Mouse (Mus musculus) spleen, adult 12 weeks (tissue): ENCODE data around the gene Rarres2.
A peak's percentile ranks its signal among the peaks of the same experiment; 100 is the strongest.

ENCODE experiments used
- DNase-seq: peaks from one replicate; pipeline ENCODE4 v3.0.0; 2022; ENCODE audit warnings: low spot score

Gene Rarres2

DNA sequence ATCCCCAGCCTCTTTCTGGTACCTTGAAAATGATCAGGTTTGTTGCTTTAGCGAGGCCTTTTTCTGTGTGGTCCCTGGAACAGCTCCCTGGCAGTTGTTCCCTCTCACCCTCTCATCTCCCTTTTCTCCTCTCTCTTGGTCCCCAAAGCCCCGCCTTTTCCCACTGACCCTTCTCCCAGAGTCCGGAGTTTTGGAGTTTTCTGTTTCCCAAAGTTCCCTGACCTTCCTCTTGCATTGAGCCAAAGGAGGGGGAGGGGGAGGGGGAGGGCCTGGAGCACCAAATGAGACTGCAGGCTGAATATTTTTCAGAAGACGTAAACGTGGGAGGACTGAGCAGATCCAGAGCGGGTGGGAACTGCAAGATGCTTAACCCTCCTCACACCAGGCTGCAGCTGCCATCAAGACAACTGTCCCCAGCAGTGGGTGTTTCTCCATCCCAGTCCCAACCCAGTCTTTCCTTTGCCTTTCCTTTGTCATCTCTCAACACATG is at the start of gene Rarres2:
Gene Rarres2 (minus strand): TSS at position 218 of the 490 bp plus-strand sequence.
- no peak for DNase-seq

DNA sequence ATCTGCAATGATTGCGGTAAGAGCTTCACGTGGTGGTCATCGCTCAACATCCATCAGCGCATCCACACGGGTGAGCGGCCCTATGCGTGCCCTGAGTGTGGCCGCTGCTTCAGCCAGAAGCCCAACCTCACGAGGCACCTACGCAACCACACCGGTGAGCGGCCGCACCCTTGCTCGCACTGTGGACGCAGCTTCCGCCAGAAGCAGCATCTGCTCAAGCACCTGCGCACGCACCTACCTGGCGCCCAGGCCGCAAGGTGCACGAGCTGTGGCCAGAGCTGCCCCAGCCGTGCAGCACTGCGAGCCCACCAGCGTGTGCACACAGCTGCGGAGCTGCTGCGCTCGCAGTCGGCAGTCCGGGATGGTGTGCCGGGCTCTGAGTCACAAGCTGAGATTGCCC is 47.4 kb upstream of the Rarres2 start:
- no peak for DNase-seq

DNA sequence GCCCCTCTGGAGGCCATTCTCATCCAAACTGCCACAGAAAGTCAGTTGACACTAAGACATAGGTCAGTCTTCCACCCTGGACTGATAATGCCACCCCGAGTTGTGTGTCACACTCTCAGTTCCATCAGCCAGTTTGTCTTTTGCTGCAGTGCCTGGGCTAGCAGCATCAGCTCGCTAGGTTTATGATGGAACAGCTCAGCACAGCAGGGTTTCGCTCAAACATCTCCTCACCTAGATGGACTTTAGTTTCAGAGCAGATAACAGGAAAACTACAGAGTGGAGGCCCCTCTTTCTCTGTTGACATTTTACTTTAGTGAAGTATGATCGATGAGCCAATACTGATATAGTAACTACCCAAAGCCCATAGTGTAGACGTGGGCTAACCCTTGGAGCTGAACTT is 42.2 kb upstream of the Rarres2 start:
- no peak for DNase-seq

DNA sequence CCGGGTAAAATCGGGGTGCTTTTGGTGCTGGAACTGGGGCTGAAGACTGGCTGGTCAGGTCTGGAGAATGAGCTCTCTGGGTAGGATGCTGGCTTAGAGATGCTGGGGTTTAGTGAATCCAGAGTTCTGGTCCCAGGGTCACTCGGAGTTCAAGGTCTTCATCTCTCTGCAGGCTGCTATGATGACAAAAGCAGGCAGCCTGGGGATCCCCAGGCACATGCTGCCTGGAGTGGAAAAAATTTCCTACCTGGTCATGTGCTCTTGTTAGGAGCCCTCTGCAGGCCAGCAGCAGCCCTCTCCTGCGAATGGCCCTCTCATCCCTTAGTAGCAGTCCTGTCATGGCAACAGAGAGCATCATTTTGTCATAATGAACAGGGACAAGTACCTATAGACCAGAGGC is 40.9 kb upstream of the Rarres2 start:
- DNase-seq, result no peak

DNA sequence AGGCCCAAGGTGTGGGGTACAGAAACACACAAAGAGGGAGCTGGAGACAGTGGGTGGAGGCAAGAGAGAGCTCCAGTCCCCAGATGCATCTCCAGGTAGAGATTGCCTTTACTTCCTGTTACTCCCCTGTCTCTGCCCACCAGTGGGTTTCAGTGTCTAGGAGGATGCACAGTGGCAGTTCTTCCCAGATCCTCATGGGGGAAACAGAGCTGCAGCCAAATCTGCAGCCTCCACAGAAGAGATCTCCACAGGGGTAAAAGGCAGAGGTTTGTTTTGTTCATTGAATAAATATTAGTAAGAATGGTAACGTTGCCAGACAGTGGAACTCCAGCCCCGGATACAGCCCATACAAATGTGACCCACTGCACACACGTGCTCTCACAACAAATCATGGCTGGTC is 38.1 kb upstream of the Rarres2 start:
- no peak for DNase-seq

DNA sequence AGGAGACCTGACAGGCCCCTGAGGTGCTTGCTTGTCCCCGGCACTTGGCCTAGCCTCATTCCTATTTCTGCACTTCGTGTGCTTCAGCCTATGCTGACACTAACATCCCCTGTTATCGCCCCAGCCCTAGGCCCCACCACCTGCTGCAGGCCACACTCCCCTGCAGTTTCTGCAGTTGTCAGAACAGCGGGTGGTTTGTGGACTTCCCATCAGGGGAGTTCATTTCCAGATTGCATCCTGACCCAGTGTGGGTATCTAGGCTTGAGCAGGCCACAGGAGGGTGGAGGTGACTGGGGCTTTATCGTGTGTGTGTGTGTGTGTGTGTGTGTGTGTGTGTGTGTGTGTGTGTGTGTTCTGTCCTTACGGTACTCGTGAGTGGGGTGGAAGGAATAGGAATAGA is 36.9 kb upstream of the Rarres2 start:
- no peak for DNase-seq

DNA sequence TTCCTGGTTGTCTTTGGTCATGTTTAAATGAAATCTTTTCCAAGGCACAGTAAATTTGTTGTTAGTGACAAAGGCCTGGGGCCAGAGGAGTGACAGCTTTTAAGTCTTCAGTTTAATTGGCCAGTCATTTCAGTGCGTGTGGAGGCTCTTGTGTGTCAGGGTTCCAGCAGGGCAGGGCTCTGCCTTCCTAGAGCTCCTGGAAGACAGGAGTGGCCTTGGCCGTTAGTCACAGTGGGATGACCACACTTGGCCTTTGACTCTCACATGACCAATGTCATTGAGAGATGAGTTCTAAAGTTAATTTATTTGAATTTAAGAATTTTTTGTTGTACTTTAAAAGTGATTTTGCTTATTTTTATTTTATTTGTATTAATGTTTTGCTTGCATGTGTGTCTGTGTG is 35.5 kb upstream of the Rarres2 start:
- DNase-seq, result no peak

DNA sequence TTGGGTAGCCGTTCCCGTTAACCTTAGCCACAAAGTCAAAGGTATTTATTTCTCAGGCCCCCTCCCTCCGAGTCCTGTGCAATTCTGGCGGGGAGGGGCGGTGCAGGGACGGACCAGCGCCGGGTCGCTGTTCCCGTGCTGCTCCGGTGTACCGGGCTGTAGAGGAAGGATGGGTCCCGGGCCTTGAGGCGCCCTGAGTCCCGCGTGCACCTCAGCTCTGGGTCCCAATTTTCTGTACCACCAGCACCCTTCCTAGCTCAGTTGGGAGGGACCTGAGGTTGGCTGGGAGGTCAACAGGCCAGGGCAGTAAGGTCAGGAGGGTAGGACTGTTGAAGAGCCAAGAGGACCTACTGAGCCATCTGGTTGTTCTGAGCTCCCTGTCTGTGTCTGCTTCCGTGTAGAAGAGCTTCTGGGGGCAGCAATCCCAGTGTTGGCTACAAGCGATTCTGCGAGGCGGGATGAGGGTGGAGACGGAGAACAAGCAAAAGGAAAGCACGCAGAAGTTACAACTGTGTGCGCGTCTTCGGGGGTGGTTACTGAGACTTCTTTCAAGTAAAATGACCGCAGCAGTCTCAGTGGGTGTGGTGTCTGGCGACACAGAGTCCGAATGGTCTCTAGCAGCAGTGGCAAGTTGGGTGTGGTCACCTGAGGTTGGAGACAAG is 29.6 kb upstream of the Rarres2 start:
- no peak for DNase-seq

DNA sequence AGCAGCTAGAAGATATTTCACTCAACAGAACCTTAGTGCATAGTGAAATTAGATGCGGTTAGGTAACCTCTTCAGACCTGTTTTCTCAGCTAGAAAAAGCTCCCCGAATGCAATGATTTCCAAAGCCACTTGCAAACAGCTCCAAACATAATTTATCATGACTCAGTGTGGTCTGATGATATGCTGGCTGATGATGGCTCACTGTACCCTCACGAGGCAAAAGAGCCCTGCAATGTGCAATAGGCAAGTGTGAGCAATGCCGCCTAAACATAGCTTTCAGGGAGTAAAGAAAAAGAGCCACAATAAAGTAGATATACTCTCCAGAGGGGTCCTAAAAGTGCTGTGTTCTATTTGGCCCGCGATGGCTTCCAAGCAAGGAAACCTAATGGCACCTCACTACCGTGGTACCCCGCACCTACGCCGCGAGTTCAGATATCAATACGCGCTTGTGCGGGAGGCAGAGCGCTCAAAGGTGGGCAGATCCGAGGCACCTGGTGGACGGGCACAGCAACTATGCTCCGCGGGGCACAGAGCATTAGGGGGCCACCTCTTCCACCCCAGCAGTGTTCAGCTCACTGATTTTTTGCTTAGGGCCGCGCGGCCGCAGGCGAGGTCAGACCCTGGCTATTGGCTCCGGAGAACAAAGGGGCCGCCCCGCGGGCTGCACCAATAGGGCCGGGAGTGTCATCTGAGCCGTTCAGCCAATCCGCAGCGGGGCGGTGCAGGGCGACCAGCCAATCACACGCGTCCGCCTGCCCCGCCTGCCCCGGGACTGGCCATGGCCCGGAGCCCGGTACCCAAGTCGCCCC is 28.9 kb upstream of the Rarres2 start, which contains the start of gene Zfp775:
Gene Zfp775 (plus strand): TSS at position 793 of the 809 bp plus-strand sequence.
- DNase-seq, result peak; percentile 84

DNA sequence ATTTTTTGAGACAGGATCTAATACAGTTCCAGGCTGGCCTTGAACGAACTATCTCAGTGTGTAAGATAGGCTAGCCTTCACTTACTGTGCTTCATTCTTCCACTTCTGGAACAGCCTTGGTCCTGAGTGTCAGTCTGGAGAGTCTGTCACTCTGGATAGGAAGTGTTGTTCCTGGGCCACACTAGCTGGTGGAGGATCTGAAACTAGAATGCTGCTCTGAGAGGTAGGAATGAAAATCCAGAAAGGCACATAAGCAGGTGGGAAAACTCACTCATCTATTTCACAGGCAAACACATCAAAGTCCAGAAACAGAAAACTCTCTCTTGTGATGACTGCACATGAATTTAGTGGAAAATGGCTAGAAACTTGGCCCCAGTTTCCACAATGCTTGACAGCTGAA is 28.0 kb upstream of the Rarres2 start:
- no peak for DNase-seq

DNA sequence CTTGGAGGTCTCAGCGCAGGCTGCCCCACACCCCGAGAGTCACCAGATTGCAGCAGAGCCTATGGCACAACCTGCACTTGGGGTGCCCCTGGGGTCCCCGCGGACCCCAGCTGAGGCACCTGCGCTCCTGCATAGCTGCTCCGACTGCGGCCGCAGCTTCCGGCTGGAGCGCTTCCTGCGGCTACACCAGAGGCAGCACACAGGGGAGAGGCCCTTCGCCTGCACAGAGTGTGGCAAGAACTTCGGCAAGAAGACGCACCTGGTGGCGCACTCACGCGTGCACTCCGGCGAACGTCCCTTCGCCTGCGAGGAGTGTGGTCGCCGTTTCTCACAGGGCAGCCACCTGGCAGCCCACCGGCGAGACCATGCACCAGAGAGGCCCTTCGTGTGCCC is 24.6 kb upstream of the Rarres2 start:
- no peak for DNase-seq

DNA sequence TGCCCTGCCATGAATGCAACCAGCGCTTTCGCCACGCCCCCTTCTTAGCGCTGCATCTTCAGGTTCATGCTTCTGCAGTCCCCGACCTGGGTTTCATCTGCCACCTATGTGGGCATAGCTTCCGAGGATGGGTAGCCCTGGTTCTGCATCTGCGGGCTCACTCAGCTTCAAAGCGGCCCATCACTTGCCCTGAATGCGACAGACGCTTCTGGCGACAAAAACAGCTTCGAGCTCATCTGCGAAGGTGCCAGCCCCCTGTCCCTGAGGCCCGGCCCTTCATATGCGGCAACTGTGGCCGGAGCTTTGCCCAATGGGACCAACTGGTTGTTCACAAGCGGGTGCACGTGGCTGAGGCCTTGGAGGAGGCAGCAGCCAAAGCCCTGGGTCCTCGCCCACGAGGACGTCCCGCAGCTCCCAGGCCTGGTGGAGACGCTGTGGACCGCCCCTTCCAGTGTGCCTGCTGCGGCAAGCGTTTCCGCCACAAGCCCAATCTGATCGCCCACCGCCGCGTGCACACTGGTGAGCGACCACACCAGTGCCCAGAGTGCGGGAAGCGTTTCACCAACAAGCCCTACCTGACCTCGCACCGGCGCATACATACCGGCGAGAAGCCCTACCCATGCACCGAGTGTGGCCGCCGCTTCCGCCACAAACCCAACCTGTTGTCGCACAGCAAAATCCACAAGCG is 24.1 kb upstream of the Rarres2 start:
- no peak for DNase-seq

DNA sequence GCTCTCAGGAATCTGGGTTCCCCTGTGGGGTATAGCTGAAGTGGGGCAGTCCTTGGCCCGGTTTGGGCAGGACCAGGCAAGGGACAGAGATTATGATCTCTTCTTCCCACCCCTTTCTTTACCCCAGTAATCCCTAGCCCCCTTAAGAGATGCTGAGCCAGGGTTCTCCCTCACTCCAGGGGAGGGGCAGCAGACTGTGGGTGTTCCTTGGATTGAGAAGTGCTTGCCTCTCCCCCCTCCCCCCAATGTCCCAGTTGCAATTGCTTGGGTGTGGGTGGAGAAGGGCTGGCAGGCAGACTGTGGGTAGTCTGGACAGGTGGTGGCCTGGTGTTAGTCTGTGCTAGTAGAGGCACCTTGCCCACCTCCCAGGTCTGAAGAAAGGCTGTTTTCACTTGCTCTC is 22.7 kb upstream of the Rarres2 start:
- no peak for DNase-seq

DNA sequence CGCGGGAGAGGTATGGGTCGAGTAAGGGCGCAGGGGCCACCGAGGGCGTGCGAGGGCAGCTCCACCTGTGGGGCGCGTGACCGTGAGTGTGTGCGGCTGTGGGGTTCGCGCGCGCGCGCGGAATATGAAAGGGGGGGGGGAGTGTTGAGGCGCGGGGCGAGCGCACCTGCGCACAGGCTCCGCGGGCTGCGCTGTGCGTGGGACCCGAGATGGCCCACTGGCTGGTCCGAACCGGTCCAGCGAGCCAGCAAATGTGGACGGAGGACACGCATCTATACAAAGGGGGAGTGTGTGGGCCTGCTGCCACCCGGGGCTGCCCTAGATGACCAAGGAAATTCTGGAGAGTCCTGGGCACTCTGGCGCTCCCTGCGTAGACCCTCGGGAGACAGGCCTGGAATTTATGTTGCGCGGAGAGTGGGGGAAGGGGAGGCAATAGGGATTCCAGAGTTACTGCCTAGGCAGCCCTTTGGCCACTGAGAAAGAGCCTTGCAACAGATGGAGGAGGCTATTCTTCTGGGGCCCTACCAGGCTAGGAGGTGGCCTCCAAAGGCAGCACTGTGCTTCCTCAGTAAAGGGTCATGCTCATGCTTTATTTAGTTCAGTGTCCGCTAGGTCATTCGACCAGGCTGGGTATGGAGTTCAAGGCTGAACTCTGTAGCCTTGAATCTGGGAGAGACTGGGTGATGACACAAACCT is 21.6 kb upstream of the Rarres2 start:
- no peak for DNase-seq

DNA sequence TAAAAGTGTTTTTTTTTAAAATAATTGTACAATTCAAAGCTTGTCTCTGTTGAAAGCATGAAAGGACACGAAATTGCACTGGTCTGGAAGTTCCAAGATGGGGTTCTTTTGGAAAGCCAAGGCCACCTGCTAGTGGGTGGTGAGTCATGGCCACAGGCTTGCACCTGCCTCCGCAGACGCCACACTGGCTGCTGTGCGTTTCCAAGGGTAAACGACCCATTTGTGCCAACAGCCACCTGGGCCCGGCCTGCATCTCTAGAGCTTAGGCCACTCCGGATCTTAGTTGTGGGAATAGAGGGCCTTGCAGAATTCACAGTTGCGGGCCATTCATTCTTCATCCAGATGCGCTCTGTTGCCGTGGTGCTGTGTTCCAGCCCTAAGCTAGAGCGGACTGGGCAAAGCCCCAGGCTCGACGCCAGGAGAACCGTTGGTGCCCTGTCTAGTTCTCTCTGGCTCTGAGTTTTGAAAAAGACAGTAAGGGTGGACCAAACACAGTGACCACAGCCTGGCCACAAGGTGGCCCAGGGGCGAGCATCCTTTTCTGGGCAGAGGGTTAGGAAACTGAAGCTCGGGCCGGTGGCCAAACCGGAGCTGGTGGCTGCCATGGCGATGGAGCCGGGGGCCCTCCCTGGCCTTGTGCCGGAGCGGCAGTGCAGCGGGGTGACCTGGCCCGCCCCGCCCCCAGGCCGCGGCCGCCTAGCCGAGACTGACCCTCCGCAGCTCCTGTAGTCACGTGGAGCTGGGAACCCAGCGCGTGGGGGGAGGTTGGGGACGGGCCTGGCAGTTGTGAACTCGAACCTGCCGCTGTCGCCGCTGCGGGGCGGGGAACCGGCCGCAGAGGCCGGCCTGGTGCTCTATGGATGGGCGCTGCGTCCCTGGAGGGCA is 20.8 kb upstream of the Rarres2 start, which contains the start of the genes Repin1 and Gm44965:
Gene Repin1 (plus strand): TSS at position 726 of the 885 bp plus-strand sequence.
Gene Gm44965 (plus strand): TSS at position 784 of the 885 bp plus-strand sequence.
- peak; percentile 47 for DNase-seq

DNA sequence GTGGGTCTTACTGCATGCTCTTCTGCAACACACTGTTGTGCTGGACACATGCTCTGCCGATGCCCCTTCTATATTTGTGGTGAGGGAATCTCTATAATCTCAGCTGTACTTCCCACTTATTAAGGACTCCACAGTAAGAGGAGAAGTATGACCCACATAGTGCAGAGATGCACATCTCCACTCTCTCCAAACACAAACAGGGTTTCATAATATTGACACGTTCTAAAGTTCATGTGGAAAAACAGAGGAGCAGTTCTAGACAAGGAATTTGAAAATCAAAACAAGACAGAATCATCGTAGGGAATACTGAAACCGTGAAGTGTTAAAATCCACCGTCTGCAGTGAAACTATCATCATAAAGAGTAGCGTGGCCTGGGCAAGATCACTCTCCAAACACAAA is 19.3 kb upstream of the Rarres2 start:
- no peak for DNase-seq

DNA sequence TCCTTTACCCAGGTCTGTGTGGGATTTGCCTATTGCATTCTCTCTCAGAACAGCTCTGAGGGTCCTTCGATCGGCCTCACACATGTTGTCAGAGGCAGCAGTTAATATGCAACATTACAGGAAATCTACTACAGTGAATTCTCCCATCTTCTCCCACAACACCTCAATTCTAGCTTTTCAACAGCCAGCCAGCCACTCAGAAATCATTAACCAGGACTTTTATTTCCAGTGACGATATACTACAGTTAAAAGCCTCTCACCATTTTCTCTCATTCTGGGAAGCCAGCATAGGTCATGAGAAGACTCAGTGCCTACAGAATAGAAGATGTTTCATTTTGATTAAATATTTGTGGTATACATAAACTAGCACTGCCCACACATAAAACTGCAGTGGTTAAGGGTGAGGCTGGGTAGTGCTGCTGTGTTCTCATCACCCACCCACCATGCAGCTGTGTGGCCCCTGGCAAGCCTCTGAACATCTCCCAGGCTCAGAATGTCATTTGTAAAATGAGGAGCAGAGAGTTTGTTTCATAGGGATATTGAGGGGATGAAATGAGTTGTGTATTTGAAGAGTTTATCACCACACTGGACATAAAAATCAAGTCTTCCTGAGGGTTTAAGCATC is 18.7 kb upstream of the Rarres2 start:
- DNase-seq, result no peak

DNA sequence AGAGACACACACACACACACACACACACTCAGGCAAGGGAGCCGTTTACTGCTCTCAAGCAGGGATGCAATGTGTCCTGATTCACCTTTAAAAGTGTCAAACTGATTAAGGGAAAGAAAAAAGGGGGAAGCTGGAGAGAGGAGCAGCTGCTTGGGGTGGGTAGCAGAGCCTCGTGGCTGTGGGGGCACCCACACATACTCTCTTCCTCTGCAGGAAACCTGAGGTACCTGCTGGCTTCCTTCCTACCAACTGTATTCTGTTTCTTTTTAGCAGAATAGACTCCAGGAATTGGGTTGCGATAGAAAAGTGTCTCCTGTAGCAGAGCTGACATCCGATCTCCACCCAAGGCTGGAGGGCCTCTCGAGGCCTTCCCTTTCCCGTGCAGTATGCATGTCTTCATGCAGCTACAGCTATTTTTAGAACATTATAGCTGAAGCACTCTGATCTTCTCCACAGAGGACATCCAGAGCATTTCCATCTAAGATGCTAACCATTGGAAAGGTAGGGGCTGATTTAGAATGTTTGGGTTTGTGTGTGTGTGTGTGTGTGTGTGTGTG is 16.7 kb upstream of the Rarres2 start, which contains the start of gene Gm45021:
Gene Gm45021 (plus strand): TSS at position 417 of the 557 bp plus-strand sequence.
- no peak for DNase-seq

DNA sequence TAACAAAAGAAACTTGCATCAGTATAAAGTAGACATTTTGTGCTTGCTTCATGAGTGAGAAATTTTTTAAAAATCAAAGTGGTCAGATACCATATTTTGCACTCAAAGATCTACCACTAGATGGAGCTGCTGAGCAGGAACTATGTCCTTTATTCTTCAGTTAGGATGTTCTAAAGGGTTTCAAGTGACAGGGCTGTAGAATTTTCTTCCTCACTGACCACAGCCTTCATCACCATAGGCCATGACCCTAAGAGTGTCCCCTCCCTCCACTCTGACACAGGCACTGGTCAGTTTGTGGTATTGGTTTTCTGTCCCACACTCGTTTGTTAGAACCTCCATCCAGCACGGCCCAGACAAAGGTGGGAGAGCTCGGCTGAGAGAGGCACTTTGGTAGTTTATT is 9.4 kb upstream of the Rarres2 start:
- DNase-seq, result no peak

DNA sequence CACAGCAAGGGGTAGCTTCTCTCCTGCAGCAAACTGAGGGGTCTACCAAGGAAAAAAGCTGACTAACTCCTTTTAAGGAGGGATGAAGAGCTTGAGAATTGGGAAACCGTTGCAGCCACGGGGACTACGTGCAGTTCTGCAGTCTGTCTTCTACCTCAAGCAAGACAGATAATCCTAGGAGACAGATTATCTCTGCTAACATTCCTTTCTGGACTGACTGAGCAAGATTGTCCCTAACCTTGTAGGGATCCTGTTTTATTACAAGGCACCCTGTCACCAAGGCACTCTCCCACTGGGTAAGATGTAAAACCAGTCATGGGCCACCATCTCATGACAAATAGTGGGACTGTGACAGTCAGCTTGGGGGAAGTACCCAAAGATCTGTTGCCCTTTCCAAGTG is 8.7 kb upstream of the Rarres2 start:
- DNase-seq, result no peak
